Mouse (Mus musculus) olfactory bulb, adult 2 months (tissue): ENCODE data around the gene Galnt4.

ENCODE experiments used
- CTCF ChIP-seq: fragments of 200-500 bp; IDR thresholded peaks from 2 replicates; pipeline ENCODE4 v1.5.1; 2012; ENCODE audit warnings: low read depth, mild to moderate bottlenecking, low read length, moderate library complexity; ENCODE audit not compliant: insufficient read depth
- POLR2A ChIP-seq: fragments of 200-500 bp; IDR thresholded peaks from 2 replicates; pipeline ENCODE4 v1.6.1; 2012; ENCODE audit warnings: mild to moderate bottlenecking, low read depth, low read length, moderate library complexity; ENCODE audit not compliant: insufficient read depth

- TF ChIP-seq CTCF = no peak
- TF ChIP-seq POLR2A = no peak
Measured at GRCm38 (mm10) chr10:99145611-99146010, 37.7 kb downstream of the Galnt4 start.
